Mouse (Mus musculus) lung, embryonic 14.5 days (tissue): Measurements from ENCODE around the gene Rasd2. TPM values are rescaled to one million over a fixed set of nuclear protein-coding genes. Genes with fewer than 3 reads are reported as not detected.

ENCODE experiments used
- ATAC-seq: fragments of 200-750 bp; cut with Nextera tagmentation; 2 replicates; pipeline ENCODE4 v1.8.0; 2017; ENCODE audit warnings: mild to moderate bottlenecking, moderate TSS enrichment, moderate library complexity; ENCODE audit not compliant: insufficient read depth
- DNase-seq: peaks from one replicate; pipeline ENCODE4 v3.0.0-alpha.2; 2015
- H3K27ac ChIP-seq: fragments of 300-500 bp; sonication (generic); 2 replicates; pipeline ENCODE4 v1.5.1; 2014; ENCODE audit warnings: low read depth, mild to moderate bottlenecking, moderate library complexity
- H3K27me3 ChIP-seq: fragments of 300-500 bp; sonication (generic); 2 replicates; pipeline ENCODE4 v1.6.1; 2014; ENCODE audit warnings: low read length, control low read depth; ENCODE audit not compliant: insufficient read depth
- H3K36me3 ChIP-seq: fragments of 300-500 bp; sonication (generic); 2 replicates; pipeline ENCODE4 v1.6.1; 2014; ENCODE audit warnings: control low read depth; ENCODE audit not compliant: insufficient read depth
- H3K4me1 ChIP-seq: fragments of 300-500 bp; sonication (generic); 2 replicates; pipeline ENCODE4 v1.6.1; 2014; ENCODE audit warnings: antibody characterized with exemption, control low read depth; ENCODE audit not compliant: insufficient read depth
- H3K4me2 ChIP-seq: fragments of 300-500 bp; sonication (generic); 2 replicates; pipeline ENCODE4 v1.6.1; 2014; ENCODE audit warnings: mild to moderate bottlenecking
- H3K4me3 ChIP-seq: fragments of 300-500 bp; sonication (generic); 2 replicates; pipeline ENCODE4 v1.5.1; 2014; ENCODE audit warnings: low read depth, low read length
- H3K9ac ChIP-seq: fragments of 300-500 bp; sonication (generic); 2 replicates; pipeline ENCODE4 v1.6.1; 2014
- H3K9me3 ChIP-seq: fragments of 300-500 bp; sonication (generic); 2 replicates; pipeline ENCODE4 v1.6.1; 2016; ENCODE audit warnings: low read depth, low read length, control low read depth
- CTCF ChIP-seq: IDR thresholded peaks from 2 replicates; pipeline ENCODE4 v1.5.1; 2016; ENCODE audit warnings: antibody characterized with exemption, low read depth
- WGBS: fragments of 180-500 bp; shearing (Covaris S2); extraction: QIAGEN DNeasy Blood & Tissue Kit; methylation state at CpG from one replicate; pipeline ENCODE4 v1.1.7; 2014; 5-methylcytosine and 5-hydroxymethylcytosine counted together
- polyA plus RNA-seq: library from polyadenylated mRNA; unstranded; fragments of >200 nt; fragmentation: Nextera tagmentation; extraction: Ambion mirVana; gene quantifications from 2 replicates; pipeline ENCODE4 v1.2.1, GENCODE M21; 2014

The Rasd2 gene
- polyA plus RNA-seq = 0.78 and 1.2 TPM in 2 replicates

DNA sequence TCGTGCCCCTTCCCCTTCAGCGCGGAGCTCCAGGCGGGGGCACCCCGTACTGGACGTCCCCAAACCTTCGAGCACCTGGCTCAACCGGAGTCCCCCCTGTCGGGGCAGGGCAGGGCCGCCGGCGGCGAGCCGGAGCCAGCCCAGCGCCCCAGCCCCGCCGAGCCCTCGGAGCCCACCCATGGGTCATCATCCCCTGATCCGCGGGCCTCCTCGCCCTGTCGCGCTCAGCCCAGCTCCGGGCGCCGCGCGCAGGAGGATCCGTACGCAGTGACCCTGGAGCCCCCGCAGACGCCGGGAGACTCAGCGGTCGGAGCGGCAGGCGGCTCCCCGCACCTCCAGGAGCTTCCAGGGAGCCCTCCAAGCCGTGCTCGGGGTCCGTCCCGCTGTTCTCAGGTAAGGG, at the start of gene Rasd2:
Gene Rasd2 (plus strand): TSS at position 259 of the 400 bp plus-strand sequence.
- no peaks in the 10 kb centered on the region for H3K36me3 ChIP-seq
- H3K9ac ChIP-seq = peak within 1 kb of the TSS; percentile 40
- no peak for DNase-seq
- WGBS = 2% methylated on average over 42 of the region's 42 CpGs
- H3K27ac ChIP-seq = no peak within 1 kb of the TSS
- peaks cover 3% of the 10 kb centered on the region; the same call in 1 of the 2 replicates for H3K4me1 ChIP-seq
- peak within 1 kb of the TSS; percentile 46 for H3K4me3 ChIP-seq
- H3K9me3 ChIP-seq = no peaks in the 10 kb centered on the region
- H3K27me3 ChIP-seq = peaks cover 44% of the 10 kb centered on the region
- TF ChIP-seq CTCF = no peak
- no peak for ATAC-seq
- peak within 1 kb of the TSS; percentile 95 for H3K4me2 ChIP-seq

DNA sequence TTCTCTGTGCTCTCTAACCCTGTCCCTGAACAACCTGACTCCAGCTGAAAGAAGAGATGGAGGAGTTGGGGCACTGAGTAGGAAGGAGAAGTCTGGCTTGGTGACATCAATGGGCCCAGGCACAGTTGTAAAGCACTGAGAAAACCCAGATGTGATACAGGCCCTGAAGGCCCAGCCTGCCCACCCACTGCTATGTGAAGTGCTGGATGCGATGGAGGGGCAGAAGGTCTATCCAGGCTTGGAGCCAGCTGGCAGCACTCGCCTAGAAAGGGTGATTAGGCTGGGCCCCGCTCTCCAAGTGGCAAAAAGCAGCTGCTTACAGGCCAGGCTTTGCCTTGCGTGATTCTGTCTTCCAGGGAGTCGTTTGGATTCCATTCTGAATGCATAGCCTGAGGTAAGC, 44.4 kb upstream of the Rasd2 start:
- Histone ChIP-seq H3K27ac (no peak overlapping the region), H3K27me3 (no peaks in the 10 kb centered on the region), H3K4me1 (no peaks in the 10 kb centered on the region), H3K9ac (no peak overlapping the region), H3K4me2 (no peak overlapping the region), H3K4me3 (no peak overlapping the region), H3K36me3 (no peaks in the 10 kb centered on the region), H3K9me3 (no peaks in the 10 kb centered on the region)
- peak; percentile 79 for DNase-seq
- ATAC-seq = peak; percentile 82
- no peak for TF ChIP-seq CTCF
- WGBS = 54% methylated on average over 5 of the region's 5 CpGs

DNA sequence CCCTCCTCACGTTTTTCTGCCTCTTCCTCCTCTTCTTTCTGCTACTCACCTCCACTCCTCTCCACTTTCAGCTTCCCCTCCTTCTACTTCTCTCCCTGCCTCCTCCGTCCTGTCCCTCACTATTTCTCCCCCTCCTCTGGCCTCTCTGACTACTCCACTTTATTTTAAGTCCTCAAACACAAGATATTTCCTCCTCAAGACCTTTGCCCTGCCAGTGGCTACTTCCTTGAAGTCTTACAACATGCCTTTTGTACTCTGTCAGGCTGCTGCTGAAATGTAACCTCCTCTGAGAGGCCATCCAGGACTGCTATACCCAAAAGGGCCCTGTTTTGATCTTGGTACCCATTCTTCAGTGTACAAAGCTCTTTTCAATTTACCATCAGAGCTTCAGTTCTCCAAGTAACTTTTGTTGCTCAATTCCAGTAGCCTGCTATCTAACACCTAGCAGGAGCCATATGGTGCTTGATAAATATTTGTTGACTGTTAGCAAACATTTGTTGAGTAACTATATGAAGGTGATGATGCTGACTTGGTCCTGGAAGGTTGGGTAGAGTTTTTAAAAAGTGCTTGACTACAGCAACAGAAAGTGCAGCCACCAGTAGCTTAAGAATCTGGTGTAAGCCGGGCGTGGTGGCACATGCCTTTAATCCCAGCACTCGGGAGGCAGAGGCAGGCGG, 41.6 kb upstream of the Rasd2 start:
- Histone ChIP-seq H3K27me3 (no peaks in the 10 kb centered on the region), H3K4me2 (no peak overlapping the region), H3K9ac (no peak overlapping the region), H3K4me1 (no peaks in the 10 kb centered on the region), H3K4me3 (no peak overlapping the region), H3K9me3 (no peaks in the 10 kb centered on the region), H3K36me3 (no peaks in the 10 kb centered on the region), H3K27ac (no peak overlapping the region)
- TF ChIP-seq CTCF = no peak
- DNase-seq (no peak), ATAC-seq (no peak)
- 67% methylated on average over 6 of the region's 6 CpGs for WGBS

DNA sequence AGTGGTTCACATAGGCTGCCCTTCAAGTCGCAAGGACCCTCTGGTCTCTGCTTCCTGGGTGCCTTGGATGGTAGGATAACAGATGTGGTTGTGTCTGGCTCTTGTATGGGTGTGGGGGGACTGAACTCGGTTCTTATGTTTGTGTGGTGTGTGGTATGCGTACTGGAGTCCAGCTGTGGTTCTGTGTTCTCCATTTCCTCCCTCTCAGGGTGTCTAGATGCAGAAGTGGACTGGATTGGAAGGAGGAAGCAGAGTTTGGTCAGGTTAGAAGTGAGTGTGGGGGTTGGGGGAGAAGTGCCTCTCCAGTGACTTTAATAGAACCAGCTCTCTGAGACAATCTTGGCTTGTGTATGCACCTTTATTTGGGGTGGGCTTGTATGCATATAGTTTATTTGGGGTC, 20.7 kb upstream of the Rasd2 start:
- WGBS = 66% methylated on average over 3 of the region's 3 CpGs
- no peak overlapping the region for H3K4me2 ChIP-seq
- no peak for TF ChIP-seq CTCF
- no peaks in the 10 kb centered on the region for H3K9me3 ChIP-seq
- ATAC-seq (no peak), DNase-seq (no peak)
- H3K27ac ChIP-seq = no peak overlapping the region
- H3K4me3 ChIP-seq = no peak overlapping the region
- H3K36me3 ChIP-seq = no peaks in the 10 kb centered on the region
- no peak overlapping the region for H3K9ac ChIP-seq
- H3K27me3 ChIP-seq = no peaks in the 10 kb centered on the region
- no peaks in the 10 kb centered on the region for H3K4me1 ChIP-seq

DNA sequence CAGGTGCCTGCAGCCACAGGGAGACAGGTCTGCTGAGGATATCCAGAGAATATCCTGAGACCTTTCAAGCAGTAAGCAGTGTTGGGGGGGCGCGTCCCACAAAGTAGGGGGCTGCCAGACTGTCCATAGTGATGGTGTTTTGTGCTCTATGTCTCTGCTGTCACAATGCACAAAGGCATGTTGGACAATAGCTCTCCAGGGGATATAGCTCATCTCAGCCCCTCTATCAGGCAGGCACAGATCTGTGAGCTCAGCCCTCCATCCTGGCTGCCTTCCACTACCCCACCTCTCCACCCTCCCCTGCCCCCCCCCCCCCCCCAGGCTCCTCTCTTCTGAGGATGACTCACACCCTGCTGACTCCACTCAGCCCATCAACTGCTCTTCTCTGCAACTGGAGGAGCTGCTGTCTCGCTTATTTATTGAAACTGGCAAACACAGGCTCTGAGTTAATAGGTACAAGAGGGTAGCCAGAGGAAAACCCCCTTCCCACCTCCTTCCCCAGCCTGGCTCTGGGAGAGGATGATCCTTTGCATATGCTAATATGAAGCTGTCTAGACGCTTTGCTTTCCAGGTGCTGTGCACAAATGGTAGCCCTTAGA, 19.2 kb upstream of the Rasd2 start:
- DNase-seq = no peak

DNA sequence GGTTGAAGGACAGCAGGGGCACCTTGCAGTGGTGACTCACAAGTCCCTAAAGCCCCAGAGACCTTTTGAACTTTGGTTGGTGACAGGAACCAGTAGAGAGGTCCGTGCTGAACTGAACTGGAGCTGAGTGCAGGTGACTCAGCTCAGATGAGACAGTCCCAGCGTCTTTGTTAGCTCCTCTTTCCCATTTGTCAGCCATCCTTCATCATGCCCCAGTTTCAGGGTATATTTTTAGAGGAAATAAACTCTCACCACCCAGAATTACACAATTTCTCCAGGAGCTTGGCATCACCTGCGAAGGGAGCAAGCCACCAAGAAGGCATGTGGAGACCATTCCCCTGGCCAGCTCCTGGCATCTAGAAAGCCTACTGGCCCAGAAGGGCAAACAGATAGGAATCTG, 16.6 kb upstream of the Rasd2 start:
- Histone ChIP-seq H3K4me2 (no peak overlapping the region), H3K36me3 (no peaks in the 10 kb centered on the region), H3K4me3 (no peak overlapping the region), H3K27ac (no peak overlapping the region), H3K4me1 (no peaks in the 10 kb centered on the region), H3K27me3 (no peaks in the 10 kb centered on the region), H3K9ac (no peak overlapping the region), H3K9me3 (no peaks in the 10 kb centered on the region)
- DNase-seq = no peak
- ATAC-seq = no peak
- no peak for TF ChIP-seq CTCF
- 65% methylated on average over 3 of the region's 3 CpGs for WGBS

More for the DNA sequence above, 19.2 kb upstream of the Rasd2 start:
- H3K4me2 ChIP-seq = no peak overlapping the region
- H3K27ac ChIP-seq = no peak overlapping the region
- no peak overlapping the region for H3K4me3 ChIP-seq
- 50% methylated on average over 4 of the region's 4 CpGs for WGBS
- no peaks in the 10 kb centered on the region for H3K9me3 ChIP-seq
- ATAC-seq = peak; percentile 28; the same call in 1 of the 2 replicates
- no peaks in the 10 kb centered on the region for H3K36me3 ChIP-seq
- no peaks in the 10 kb centered on the region for H3K4me1 ChIP-seq
- no peaks in the 10 kb centered on the region for H3K27me3 ChIP-seq
- TF ChIP-seq CTCF = no peak
- no peak overlapping the region for H3K9ac ChIP-seq

DNA sequence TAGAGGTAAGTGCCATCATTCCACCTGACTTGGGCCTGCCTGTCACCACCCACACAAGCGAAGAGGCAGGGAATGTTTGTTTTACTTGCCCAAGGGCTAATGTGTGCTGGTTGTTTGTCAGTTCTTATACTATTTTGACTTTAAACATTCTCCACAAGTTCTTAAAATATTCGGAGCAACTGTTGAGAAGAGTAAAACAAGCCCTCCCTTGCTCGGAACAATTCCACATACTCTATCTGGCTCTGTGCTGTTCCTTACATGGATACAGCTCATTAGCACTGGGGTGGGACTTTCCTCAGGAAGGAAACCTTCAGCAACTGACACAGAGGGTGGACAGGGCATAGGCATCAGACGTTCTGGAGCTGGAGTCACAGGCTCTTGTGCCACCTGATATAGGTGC, 15.9 kb upstream of the Rasd2 start:
- WGBS = 37% methylated on average over 4 of the region's 4 CpGs
- Histone ChIP-seq H3K4me3 (no peak overlapping the region), H3K27ac (no peak overlapping the region), H3K9ac (no peak overlapping the region), H3K27me3 (no peaks in the 10 kb centered on the region), H3K4me1 (no peaks in the 10 kb centered on the region), H3K36me3 (no peaks in the 10 kb centered on the region), H3K4me2 (no peak overlapping the region), H3K9me3 (no peaks in the 10 kb centered on the region)
- no peak for TF ChIP-seq CTCF
- ATAC-seq (no peak), DNase-seq (no peak)
